ENCODE assay signal across 7 mouse cellular contexts in genomic region chr9:102689406-102689939, GRCm38 (mm10). TPM values are rescaled to one million over a fixed set of nuclear protein-coding genes. Genes with fewer than 3 reads are reported as not detected.
A peak's percentile ranks its signal among the peaks of the same experiment; 100 is the strongest.
DNase-seq lines count a peak whose midpoint lies in the region; ATAC-seq and TF ChIP-seq lines count a peak whose summit lies in the region.

No protein-coding gene starts in this region.

- no peaks in the 10 kb centered on the region for H3K36me3 ChIP-seq in testis, adult 2 months (ENCODE audit: control insufficient read depth, insufficient read depth, low read length)
- H3K36me3 ChIP-seq in forebrain, embryonic 14.5 days (ENCODE audit: control insufficient read depth, insufficient read depth, low read length) = no peaks in the 10 kb centered on the region
- H3K36me3 ChIP-seq in liver, embryonic 15.5 days (replicated peaks) = no peaks in the 10 kb centered on the region
- H3K36me3 ChIP-seq in stomach, embryonic 14.5 days (ENCODE audit: control insufficient read depth, insufficient read depth, low read length) = no peaks in the 10 kb centered on the region

- no peak for DNase-seq in testis, postnatal 14 days (ENCODE audit: low spot score)
- peak; percentile 70 for DNase-seq in forebrain, embryonic 14.5 days (ENCODE audit: low spot score)
- no peak for DNase-seq in left cerebral cortex, adult 11 months (ENCODE audit: low spot score)
- DNase-seq in natural killer cell, adult 2 months (ENCODE audit: low spot score in 2 of 2) = no peak

- TF ChIP-seq CTCF in testis, adult 2 months (IDR thresholded peaks at IDR 0.05; ENCODE audit: control insufficient read depth, insufficient read depth, insufficient replicate concordance, low read depth, low read length) = no peak

- peak overlapping the region; percentile 14; the same call in 1 of the 2 replicates for H3K27ac ChIP-seq in testis, adult 2 months (ENCODE audit: control insufficient read depth, insufficient read depth, low read depth, low read length)
- peak overlapping the region; percentile 94 for H3K27ac ChIP-seq in forebrain, embryonic 14.5 days (ENCODE audit: low read depth, low read length)
- no peak overlapping the region for H3K27ac ChIP-seq in liver, embryonic 15.5 days (replicated peaks)
- H3K27ac ChIP-seq in stomach, embryonic 14.5 days (ENCODE audit: low read length) = no peak overlapping the region; the same call in 1 of the 2 replicates

- H3K4me3 ChIP-seq in testis, adult 2 months (ENCODE audit: control insufficient read depth, low read depth, low read length) = peak overlapping the region; percentile 72
- peak overlapping the region; percentile 46 for H3K4me3 ChIP-seq in forebrain, embryonic 14.5 days (ENCODE audit: low read depth, low read length)
- H3K4me3 ChIP-seq in liver, embryonic 15.5 days (replicated peaks) = peak overlapping the region; percentile 45
- H3K4me3 ChIP-seq in stomach, embryonic 14.5 days (ENCODE audit: low read depth, low read length) = peak overlapping the region; percentile 40

- peaks cover 12% of the 10 kb centered on the region for H3K4me1 ChIP-seq in testis, adult 2 months (ENCODE audit: control insufficient read depth, insufficient read depth, low read length)
- H3K4me1 ChIP-seq in forebrain, embryonic 14.5 days (ENCODE audit: control insufficient read depth, insufficient read depth, low read length) = peaks cover 32% of the 10 kb centered on the region
- no peaks in the 10 kb centered on the region for H3K4me1 ChIP-seq in liver, embryonic 15.5 days (replicated peaks)
- peaks cover 17% of the 10 kb centered on the region; the same call in 1 of the 2 replicates for H3K4me1 ChIP-seq in stomach, embryonic 14.5 days (ENCODE audit: control insufficient read depth, insufficient read depth, low read length)

- peak overlapping the region; percentile 63 for H3K4me2 ChIP-seq in forebrain, embryonic 14.5 days (ENCODE audit: low read length)
- peak overlapping the region; percentile 67 for H3K4me2 ChIP-seq in liver, embryonic 15.5 days
- peak overlapping the region; percentile 95 for H3K4me2 ChIP-seq in stomach, embryonic 14.5 days (replicated peaks; ENCODE audit: low read depth, low read length)

- TF ChIP-seq POLR2A in testis, adult 2 months (IDR thresholded peaks at IDR 0.05; ENCODE audit: control insufficient read depth, low read depth, low read length) = no peak

- no peaks in the 10 kb centered on the region for H3K9me3 ChIP-seq in forebrain, embryonic 14.5 days (replicated peaks; ENCODE audit: control insufficient read depth, low read length)
- H3K9me3 ChIP-seq in liver, embryonic 15.5 days (replicated peaks) = no peaks in the 10 kb centered on the region
- H3K9me3 ChIP-seq in stomach, embryonic 14.5 days (ENCODE audit: control insufficient read depth, low read depth, low read length) = no peaks in the 10 kb centered on the region

- WGBS in forebrain, embryonic 14.5 days = 2% methylated on average over 13 of the region's 13 CpGs
- WGBS in liver, embryonic 15.5 days (ENCODE audit: insufficient replicate concordance) = 7% methylated on average over 13 of the region's 13 CpGs
- 5% methylated on average over 13 of the region's 13 CpGs for WGBS in stomach, embryonic 14.5 days

- H3K9ac ChIP-seq in forebrain, embryonic 14.5 days (ENCODE audit: low read length) = peak overlapping the region; percentile 73
- H3K9ac ChIP-seq in liver, embryonic 15.5 days = no peak overlapping the region
- H3K9ac ChIP-seq in stomach, embryonic 14.5 days (replicated peaks; ENCODE audit: low read depth, low read length) = peak overlapping the region; percentile 18; the same call in 1 of the 2 replicates

- ATAC-seq in forebrain, embryonic 14.5 days = peak; percentile 32
- no peak for ATAC-seq in liver, embryonic 15.5 days (ENCODE audit: insufficient read depth)
- ATAC-seq in stomach, embryonic 14.5 days (ENCODE audit: insufficient number of reproducible peaks, insufficient read depth, low FRiP score, low read depth) = peak; percentile 34; the same call in 1 of the 2 replicates

- no peaks in the 10 kb centered on the region for H3K27me3 ChIP-seq in testis, adult 2 months (ENCODE audit: control insufficient read depth, insufficient read depth, low read length)
- H3K27me3 ChIP-seq in forebrain, embryonic 14.5 days (replicated peaks; ENCODE audit: control insufficient read depth, insufficient read depth, low read length) = no peaks in the 10 kb centered on the region
- peaks cover 41% of the 10 kb centered on the region for H3K27me3 ChIP-seq in liver, embryonic 15.5 days
- no peaks in the 10 kb centered on the region for H3K27me3 ChIP-seq in stomach, embryonic 14.5 days (ENCODE audit: control insufficient read depth, insufficient read depth, low read length)

RNA-seq across cellular contexts. Expression of gene Amotl2, which starts 27.0 kb away (rescaled TPM):
- polyA plus RNA-seq in testis, adult 2 months (2012; rRNA removed) = 2.6 TPM in 2 replicates
- polyA plus RNA-seq in forebrain, embryonic 14.5 days (2014; fragmentation: Nextera tagmentation; extraction: Ambion mirVana) = 30.4 and 44.0 TPM in 2 replicates
- polyA plus RNA-seq in liver, embryonic 15.5 days (2015; fragmentation: Nextera tagmentation; extraction: Ambion mirVana) = 5.1 and 5.4 TPM in 2 replicates
- 22.1 and 28.9 TPM in 2 replicates for polyA plus RNA-seq in stomach, embryonic 14.5 days (2014; fragmentation: Nextera tagmentation; extraction: Ambion mirVana)

Comparison
In these comparisons a context has a peak if more than half of its experiments do, and no peak if none do; other contexts are left out.
1. H3K27ac ChIP-seq: peak in testis, adult 2 months (single experiment) and forebrain, embryonic 14.5 days (single experiment); none in liver, embryonic 15.5 days (single experiment) and stomach, embryonic 14.5 days (single experiment).
2. Peak in every context shown above with its lines, with median percentiles within 50 percentile points of each other: H3K4me3 ChIP-seq and H3K4me2 ChIP-seq.